Mouse (Mus musculus) G1E (cell line): ENCODE measurements around the gene Ctla4. TPM values are rescaled to one million over a fixed set of nuclear protein-coding genes. Genes with fewer than 3 reads are reported as not detected.

Experiments used
- ATAC-seq: 2 replicates; pipeline ENCODE4 v1.8.0; 2016; ENCODE audit warnings: mild to moderate bottlenecking; ENCODE audit not compliant: insufficient number of reproducible peaks, poor library complexity, low FRiP score, severe bottlenecking; ENCODE audit errors: extremely low read depth
- DNase-seq: peaks from one replicate; pipeline ENCODE4 v3.0.0; 2012; ENCODE audit warnings: low spot score
- H3K27me3 ChIP-seq: 2 replicates; pipeline ENCODE4 v1.6.1; 2012; ENCODE audit warnings: mild to moderate bottlenecking, low read length, inconsistent platforms; ENCODE audit not compliant: insufficient read depth
- H3K36me3 ChIP-seq: replicated peaks from 2 replicates; pipeline ENCODE3; 2012; ENCODE audit warnings: mild to moderate bottlenecking, inconsistent platforms
- H3K4me1 ChIP-seq: 2 replicates; pipeline ENCODE4 v1.6.1; 2012; ENCODE audit warnings: low read depth, low read length, inconsistent platforms, mixed read lengths; ENCODE audit not compliant: insufficient read depth
- H3K4me3 ChIP-seq: 2 replicates; pipeline ENCODE4 v1.5.1; 2012; ENCODE audit warnings: low read depth, mild to moderate bottlenecking, inconsistent platforms, low read length, moderate library complexity, mixed read lengths
- H3K9me3 ChIP-seq: replicated peaks from 2 replicates; pipeline ENCODE4 v1.6.1; 2012; ENCODE audit warnings: inconsistent platforms
- CTCF ChIP-seq: IDR thresholded peaks from 2 replicates; pipeline ENCODE4 v1.5.1; 2012; ENCODE audit warnings: low read depth, low read length, inconsistent platforms, mixed read lengths
- GATA1 ChIP-seq: IDR thresholded peaks from 2 replicates; pipeline ENCODE4 v1.6.1; 2012; ENCODE audit warnings: borderline replicate concordance, low read length, inconsistent platforms, mixed read lengths
- GATA2 ChIP-seq: IDR thresholded peaks from 2 replicates; pipeline ENCODE4 v1.6.1; 2012; ENCODE audit warnings: low read depth, low read length, inconsistent platforms, borderline replicate concordance
- POLR2AphosphoS5 ChIP-seq: IDR thresholded peaks from 2 replicates; pipeline ENCODE4 v1.6.1; 2012; ENCODE audit warnings: low read depth, low read length, inconsistent platforms; ENCODE audit not compliant: insufficient replicate concordance
- TAL1 ChIP-seq: conservative IDR thresholded peaks from 2 replicates; pipeline ENCODE4 v1.6.1; 2012; ENCODE audit warnings: low read depth, low read length, inconsistent platforms, mixed read lengths
- polyA plus RNA-seq: library from polyadenylated mRNA; stranded (reverse); fragments of >175 nt; gene quantifications from 2 replicates; pipeline ENCODE4 v1.2.3, GENCODE M21; 2012
- total RNA-seq, 2 experiments: library from RNA; stranded (forward) in 1 of 2; stranded (reverse) in 1 of 2; fragments of 200-1000 nt in 1 of 2; fragments of >200 nt in 1 of 2; fragmentation: Nextera tagmentation in 1 of 2; gene quantifications; 2 replicates each; pipeline ENCODE4 v1.2.3; 2014 to 2017

Gene Ctla4
- total and polyA plus RNA-seq, 3 experiments = 0.11 TPM; not detected in 2

DNA sequence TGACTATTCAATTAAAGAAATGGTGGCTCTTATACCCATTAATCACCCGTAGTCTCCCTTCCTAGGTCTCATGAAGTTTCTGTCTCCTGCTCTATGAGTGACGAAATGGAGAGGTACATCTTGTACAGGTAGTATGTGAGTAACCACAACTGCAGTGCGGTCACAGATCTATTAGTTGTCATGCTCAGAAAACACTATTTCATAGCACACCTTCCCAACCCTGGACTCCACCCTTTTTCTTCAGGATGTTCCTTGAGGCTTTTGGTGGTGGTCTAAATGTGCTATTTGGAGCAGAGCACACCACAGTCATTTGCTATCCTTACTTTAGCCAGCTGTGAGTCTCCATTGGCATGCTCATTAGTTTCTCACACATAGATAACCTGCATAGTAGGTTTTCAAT, 42.2 kb downstream of the Ctla4 start:
- Histone ChIP-seq H3K36me3 (no peaks in the 10 kb centered on the region), H3K4me3 (no peak overlapping the region), H3K27me3 (peaks cover 11% of the 10 kb centered on the region), H3K9me3 (no peaks in the 10 kb centered on the region), H3K4me1 (no peaks in the 10 kb centered on the region)
- no peak for ATAC-seq
- no peak for DNase-seq
- TF ChIP-seq CTCF (no peak), GATA1 (no peak), POLR2AphosphoS5 (no peak), TAL1 (no peak), GATA2 (no peak)

DNA sequence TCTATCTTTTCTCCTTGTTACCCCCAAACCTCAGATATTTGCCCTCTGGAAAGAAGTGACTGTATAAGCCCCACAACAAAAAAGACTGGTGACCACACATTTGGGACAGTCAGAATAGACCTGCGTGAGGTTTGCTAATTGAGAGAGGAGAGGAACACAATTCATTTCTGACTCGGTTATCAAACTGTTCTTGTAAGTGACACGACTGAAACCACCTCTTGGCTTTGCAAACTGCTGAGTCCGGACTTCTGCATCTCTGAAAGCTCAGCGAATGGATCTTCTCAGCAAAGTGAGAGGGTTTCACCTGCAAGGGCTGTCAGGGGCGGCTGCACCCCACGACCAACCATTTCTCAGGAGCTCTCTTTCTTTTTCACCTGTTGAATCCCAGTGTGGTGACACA, 43.6 kb downstream of the Ctla4 start:
- no peaks in the 10 kb centered on the region for H3K4me1 ChIP-seq

DNA sequence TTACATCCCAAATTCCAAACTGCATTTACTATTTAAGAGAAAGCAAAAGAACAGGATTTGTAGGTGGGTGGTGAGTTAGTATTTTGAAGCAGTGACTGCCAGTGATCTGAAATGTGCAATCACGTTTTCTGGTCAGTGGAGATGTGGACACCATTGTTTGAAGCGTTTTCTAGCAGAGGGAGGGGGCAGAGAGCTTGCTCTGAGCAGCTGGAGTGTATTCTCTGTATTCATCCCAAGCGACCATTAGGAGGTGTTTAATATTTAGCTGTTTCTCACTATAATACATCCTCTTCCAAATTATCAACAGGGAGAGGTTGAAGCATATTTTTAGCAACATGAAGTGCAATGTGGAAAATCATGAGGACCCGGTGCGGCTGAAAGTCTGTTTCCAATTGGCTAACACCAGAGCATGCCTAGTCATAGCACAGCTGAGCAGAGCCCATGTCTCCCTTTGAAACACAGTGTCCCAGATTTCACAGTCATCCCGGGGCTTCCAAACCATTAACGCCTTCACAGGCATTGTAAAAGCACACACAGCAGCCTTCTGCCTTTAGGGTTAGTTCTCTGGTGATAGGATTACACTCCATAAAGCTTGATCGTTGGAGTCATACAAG, 49.3 kb downstream of the Ctla4 start:
- Histone ChIP-seq H3K9me3 (no peaks in the 10 kb centered on the region), H3K4me1 (no peaks in the 10 kb centered on the region), H3K27me3 (peaks cover 3% of the 10 kb centered on the region; the same call in 1 of the 2 replicates), H3K36me3 (no peaks in the 10 kb centered on the region), H3K4me3 (no peak overlapping the region)
- DNase-seq (no peak), ATAC-seq (no peak)
- TF ChIP-seq GATA1 = no peak
- TF ChIP-seq CTCF = no peak
- no peak for TF ChIP-seq GATA2
- TF ChIP-seq POLR2AphosphoS5 = no peak
- TF ChIP-seq TAL1 = no peak

More for the DNA sequence above, 43.6 kb downstream of the Ctla4 start:
- TF ChIP-seq GATA1 (no peak), CTCF (no peak), TAL1 (no peak), POLR2AphosphoS5 (no peak), GATA2 (no peak)
- Histone ChIP-seq H3K27me3 (peaks cover 11% of the 10 kb centered on the region), H3K36me3 (no peaks in the 10 kb centered on the region), H3K9me3 (no peaks in the 10 kb centered on the region), H3K4me3 (no peak overlapping the region)
- no peak for DNase-seq
- ATAC-seq = no peak

DNA sequence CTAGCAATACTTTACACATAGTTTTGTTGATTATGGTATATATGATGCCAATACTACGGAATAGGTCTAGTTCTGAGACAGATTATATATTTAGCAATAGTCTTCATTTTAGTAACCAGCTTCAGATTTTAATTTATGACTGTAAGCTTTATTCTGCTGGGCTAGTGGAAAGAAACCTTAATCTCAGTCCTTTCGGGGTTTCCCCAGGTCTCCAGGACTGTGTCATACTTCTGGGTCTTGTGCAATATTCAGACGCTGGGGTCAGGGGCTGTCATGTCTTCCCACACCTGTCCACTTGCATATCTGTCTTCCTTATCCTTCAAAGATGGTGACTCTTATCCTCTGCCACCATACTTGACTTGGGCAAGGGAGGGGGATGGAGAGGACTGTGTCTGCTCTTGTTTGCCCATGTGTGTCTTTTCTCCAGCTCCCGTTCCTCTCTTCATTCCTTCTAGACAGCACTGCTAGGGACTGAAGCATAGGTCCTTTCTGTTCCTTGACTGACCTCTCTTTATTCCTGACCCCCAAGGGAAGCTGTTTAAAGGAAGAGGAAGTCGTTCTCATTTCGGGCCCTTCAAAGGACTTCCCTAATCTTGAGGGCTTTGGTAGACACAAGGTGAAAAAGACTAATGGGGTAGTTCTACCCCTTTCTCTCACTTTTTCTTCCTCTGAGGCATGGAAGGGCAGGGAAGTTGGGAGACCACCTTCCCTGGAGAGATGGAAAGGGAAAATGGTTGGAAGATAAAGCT, 50.3 kb downstream of the Ctla4 start:
- Histone ChIP-seq H3K9me3 (no peaks in the 10 kb centered on the region), H3K4me1 (no peaks in the 10 kb centered on the region), H3K4me3 (no peak overlapping the region), H3K27me3 (peaks cover 3% of the 10 kb centered on the region; the same call in 1 of the 2 replicates), H3K36me3 (no peaks in the 10 kb centered on the region)
- TF ChIP-seq TAL1 (no peak), GATA2 (no peak), CTCF (no peak), POLR2AphosphoS5 (no peak), GATA1 (no peak)
- no peak for DNase-seq
- no peak for ATAC-seq

DNA sequence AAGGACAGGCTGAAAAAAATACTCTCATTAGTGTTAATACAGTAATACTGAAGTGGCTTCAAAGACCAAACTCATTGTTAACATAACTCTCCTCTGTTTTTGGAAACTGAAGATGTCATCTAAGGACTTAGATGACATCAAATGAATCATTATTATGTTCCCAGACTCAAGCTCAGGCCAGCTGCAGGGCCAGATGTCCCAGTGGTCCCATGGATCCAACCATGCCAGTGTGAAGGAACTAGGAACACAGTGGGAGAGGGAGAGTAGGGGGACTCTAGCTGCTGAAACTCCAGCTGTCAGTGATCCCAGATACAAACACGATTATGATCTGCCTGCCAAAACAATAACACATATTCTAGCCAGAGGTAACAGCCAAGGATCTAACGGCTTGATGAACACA, 51.5 kb downstream of the Ctla4 start:
- no peak for DNase-seq
- Histone ChIP-seq H3K27me3 (peaks cover 3% of the 10 kb centered on the region; the same call in 1 of the 2 replicates), H3K36me3 (no peaks in the 10 kb centered on the region), H3K4me1 (no peaks in the 10 kb centered on the region), H3K9me3 (no peaks in the 10 kb centered on the region), H3K4me3 (no peak overlapping the region)
- ATAC-seq = no peak
- TF ChIP-seq POLR2AphosphoS5 (no peak), GATA1 (no peak), CTCF (no peak), GATA2 (no peak), TAL1 (no peak)

DNA sequence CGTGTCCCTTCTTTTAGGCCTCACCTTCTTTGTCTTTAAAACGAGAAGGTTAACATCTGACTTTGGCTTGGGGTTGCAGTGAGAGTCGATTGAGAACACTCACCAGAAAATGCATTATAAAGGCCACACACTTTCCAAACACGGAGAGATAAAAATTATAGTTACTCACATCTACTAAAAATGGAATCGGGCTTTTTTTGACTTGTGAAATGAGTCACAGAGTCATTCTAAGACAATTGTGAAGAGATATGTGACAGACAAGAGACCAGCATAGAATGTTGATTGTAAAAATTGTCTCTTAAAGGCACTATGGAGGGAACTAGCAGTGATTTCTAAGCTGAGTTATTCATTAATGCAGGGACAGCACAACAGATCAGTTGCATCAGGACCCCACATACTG, 52.2 kb downstream of the Ctla4 start:
- no peaks in the 10 kb centered on the region for H3K9me3 ChIP-seq
- no peak for TF ChIP-seq POLR2AphosphoS5
- no peak for TF ChIP-seq GATA2
- TF ChIP-seq TAL1 = no peak
- no peak for TF ChIP-seq GATA1
- no peak for TF ChIP-seq CTCF
- no peaks in the 10 kb centered on the region for H3K4me1 ChIP-seq
- DNase-seq (no peak), ATAC-seq (no peak)
- H3K4me3 ChIP-seq = no peak overlapping the region
- no peaks in the 10 kb centered on the region for H3K36me3 ChIP-seq
- peaks cover 3% of the 10 kb centered on the region; the same call in 1 of the 2 replicates for H3K27me3 ChIP-seq
